Mouse (Mus musculus): ENCODE data around the gene Slc38a3. TPM values are rescaled to one million over a fixed set of nuclear protein-coding genes. Genes with fewer than 3 reads are reported as not detected.

The Slc38a3 gene
- polyA plus RNA-seq, 1 experiment from 2014 or later = 31.9 TPM

- DNase-seq = no peak
- ATAC-seq (ENCODE audit: low FRiP score, low TSS enrichment) = no peak
- Histone ChIP-seq H3K9ac (replicated peaks; ENCODE audit: low read length) (no peak overlapping the region), H3K36me3 (ENCODE audit: control insufficient read depth, insufficient read depth, low read length) (no peaks in the 10 kb centered on the region), H3K27ac (replicated peaks; ENCODE audit: low read depth, low read length) (no peak overlapping the region), H3K9me3 (ENCODE audit: control insufficient read depth, low read length) (no peaks in the 10 kb centered on the region), H3K4me1 (ENCODE audit: control insufficient read depth, insufficient read depth, low read length) (0 out of 2 replicates have a peak, but pooled peaks cover 12% of the 10 kb centered on the region), H3K4me3 (replicated peaks; ENCODE audit: low read depth, low read length) (no peak overlapping the region), H3K27me3 (ENCODE audit: control insufficient read depth, insufficient read depth, low read length) (no peaks in the 10 kb centered on the region), H3K4me2 (ENCODE audit: low read length) (no peak overlapping the region)
- 83% methylated on average over 12 of the region's 12 CpGs for WGBS
Measured at GRCm38 (mm10) chr9:107600745-107601144, 68.6 kb downstream of the Slc38a3 start.

Other genes with a start within 250 kb of the Slc38a3 start
- gene Tmem115, start 135.6 kb downstream of the Slc38a3 start, polyA plus RNA-seq (2014; fragmentation: Nextera tagmentation; extraction: Ambion mirVana) = 50.9 and 51.7 TPM in 2 replicates
- gene Cyb561d2, start 127.3 kb downstream of the Slc38a3 start, polyA plus RNA-seq (2014; fragmentation: Nextera tagmentation; extraction: Ambion mirVana) = 35.1 and 49.6 TPM in 2 replicates
- gene Nprl2, start 127.3 kb downstream of the Slc38a3 start, polyA plus RNA-seq (2014; fragmentation: Nextera tagmentation; extraction: Ambion mirVana) = 69.4 and 75.7 TPM in 2 replicates
- gene Zmynd10, start 122.2 kb downstream of the Slc38a3 start, polyA plus RNA-seq (2014; fragmentation: Nextera tagmentation; extraction: Ambion mirVana) = 2.2 and 2.5 TPM in 2 replicates
- 35.5 and 40.4 TPM in 2 replicates for gene Rassf1, start 118.0 kb downstream of the Slc38a3 start, polyA plus RNA-seq (2014; fragmentation: Nextera tagmentation; extraction: Ambion mirVana)
- gene Tusc2, start 106.3 kb downstream of the Slc38a3 start, polyA plus RNA-seq (2014; fragmentation: Nextera tagmentation; extraction: Ambion mirVana) = 119 and 120 TPM in 2 replicates
- 86.8 and 97.7 TPM in 2 replicates for gene Hyal2, start 101.6 kb downstream of the Slc38a3 start, polyA plus RNA-seq (2014; fragmentation: Nextera tagmentation; extraction: Ambion mirVana)
- gene Hyal1, start 92.6 kb downstream of the Slc38a3 start, polyA plus RNA-seq (2014; fragmentation: Nextera tagmentation; extraction: Ambion mirVana) = 3.4 and 4.9 TPM in 2 replicates
- 14.1 and 18.2 TPM in 2 replicates for gene Naa80, start 90.6 kb downstream of the Slc38a3 start, polyA plus RNA-seq (2014; fragmentation: Nextera tagmentation; extraction: Ambion mirVana)
- gene Hyal3, start 88.7 kb downstream of the Slc38a3 start, polyA plus RNA-seq (2014; fragmentation: Nextera tagmentation; extraction: Ambion mirVana) = 0.89 and 1.4 TPM in 2 replicates
- 14.5 and 15.7 TPM in 2 replicates for gene Ifrd2, start 81.9 kb downstream of the Slc38a3 start, polyA plus RNA-seq (2014; fragmentation: Nextera tagmentation; extraction: Ambion mirVana)
- 1.5 and 3.2 TPM in 2 replicates for gene Sema3b, start 60.3 kb downstream of the Slc38a3 start, polyA plus RNA-seq (2014; fragmentation: Nextera tagmentation; extraction: Ambion mirVana)
- gene Gnai2, start 34.2 kb downstream of the Slc38a3 start, polyA plus RNA-seq (2014; fragmentation: Nextera tagmentation; extraction: Ambion mirVana) = 284 and 326 TPM in 2 replicates
- gene Gnat1, start 10.2 kb upstream of the Slc38a3 start, polyA plus RNA-seq (2014; fragmentation: Nextera tagmentation; extraction: Ambion mirVana) = 0.97 and 2.0 TPM in 2 replicates
- 34.0 and 37.0 TPM in 2 replicates for gene Sema3f, start 40.9 kb upstream of the Slc38a3 start, polyA plus RNA-seq (2014; fragmentation: Nextera tagmentation; extraction: Ambion mirVana)
- 190 and 241 TPM in 2 replicates for gene Rbm5, start 101.5 kb upstream of the Slc38a3 start, polyA plus RNA-seq (2014; fragmentation: Nextera tagmentation; extraction: Ambion mirVana)
- gene Rbm6, start 203.7 kb upstream of the Slc38a3 start, polyA plus RNA-seq (2014; fragmentation: Nextera tagmentation; extraction: Ambion mirVana) = 72.6 and 95.5 TPM in 2 replicates
- 21.8 and 25.5 TPM in 2 replicates for gene Mon1a, start 218.6 kb upstream of the Slc38a3 start, polyA plus RNA-seq (2014; fragmentation: Nextera tagmentation; extraction: Ambion mirVana)
- gene Mst1r, start 237.3 kb upstream of the Slc38a3 start, polyA plus RNA-seq (2014; fragmentation: Nextera tagmentation; extraction: Ambion mirVana) = 0.58 and 0.82 TPM in 2 replicates

Measured in midbrain, embryonic 14.5 days (tissue).